27 mouse cellular contexts compared by ENCODE assay signal in genomic region chr7:118650891-118651290, GRCm38 (mm10). TPM values are rescaled to one million over a fixed set of nuclear protein-coding genes. Genes with fewer than 3 reads are reported as not detected.
DNase-seq lines count a peak whose midpoint lies in the region; ATAC-seq lines count a peak whose summit lies in the region.
"Had no signal": no experiment of that assay in that cellular context is flagged by ENCODE, and none has a peak within 500 bp of the region (broad histone marks: within the 10 kb centered on the region; RNA-seq: fewer than 3 reads in every experiment).

No protein-coding gene starts in this region.

- intact Hi-C loops in left cerebral cortex, postnatal 36 days (cut with DNase I) = no loop called here
- intact Hi-C loops in heart, postnatal 14 days (cut with DNase I) = no loop called here

- ATAC-seq in inflammation-experienced regulatory T-cells, adult 6 months = no peak
- ATAC-seq: CD4-positive, CD25-positive, alpha-beta regulatory T cell, adult 4 months; forebrain, postnatal 0 days had no signal

- DNase-seq in layer of hippocampus, adult 11-12 months (ENCODE audit: low spot score) = peak; percentile 5
- no peak for DNase-seq in layer of hippocampus, adult 9-10 months (ENCODE audit: low spot score)
- DNase-seq in right cerebral cortex, adult 2 months (ENCODE audit: low spot score in 2 of 2) = peak; percentile 30 to 53
- no peak for DNase-seq in right cerebral cortex, postnatal 10 days (ENCODE audit: low spot score in 2 of 2)
- peak; percentile 23 to 27 for DNase-seq in left cerebral cortex, postnatal 36 days (ENCODE audit: low spot score in 2 of 2)
- DNase-seq in heart, postnatal 14 days = no peak
- DNase-seq: adrenal gland, postnatal 25 days; cerebellum, adult 18-20 months; cerebellum, postnatal 14 days; forebrain, postnatal 0 days; gastrocnemius, adult 2 months; gastrocnemius, postnatal 36 days; heart, adult 2 months; heart, postnatal 10 days; kidney, adult 18-20 months; kidney, postnatal 25 days; lung, embryonic 14.5 days; lung, postnatal 14 days; midbrain, embryonic 14.5 days; thymus, adult 18-20 months; thymus, postnatal 36 days had no signal

RNA-seq across cellular contexts. Expression of gene Tmc5, which starts 53.8 kb away (rescaled TPM):
- total RNA-seq in left cerebral cortex, postnatal 36 days (2021) = under 1 TPM; 0.15 to 0.50 TPM
- total RNA-seq in heart, postnatal 14 days (2021) = under 1 TPM; 0.80 to 0.81 TPM
- polyA plus RNA-seq in inflammation-experienced regulatory T-cells, adult 6 months (2017; shearing (Covaris generic)) = not detected
- total RNA-seq: gastrocnemius, adult 2 months; monocyte, adult 5-6 weeks had no signal
- polyA plus RNA-seq: CD4-positive, CD25-positive, alpha-beta regulatory T cell, adult 4 months; embryonic facial prominence, embryonic 10.5 days; limb, embryonic 10.5 days; liver, embryonic 14.5 days had no signal

RNA-seq across cellular contexts. Expression of gene Gde1, which starts 54.7 kb away (rescaled TPM):
- total RNA-seq in left cerebral cortex, postnatal 36 days (2021) = 100 to 1,000 TPM; 258 to 307 TPM
- 10 to 100 TPM; 25.9 to 28.2 TPM for total RNA-seq in heart, postnatal 14 days (2021)
- 10 to 100 TPM; 12.8 to 16.8 (median 14.4) TPM for polyA plus RNA-seq in inflammation-experienced regulatory T-cells, adult 6 months (2017; shearing (Covaris generic))

Comparison
In these comparisons a context has a peak if more than half of its experiments do, and no peak if none do; other contexts are left out.
1. DNase-seq: peak in layer of hippocampus, adult 11-12 months (single experiment), right cerebral cortex, adult 2 months (2 of 2) and left cerebral cortex, postnatal 36 days (2 of 2); none in layer of hippocampus, adult 9-10 months (single experiment), right cerebral cortex, postnatal 10 days (0 of 2) and heart, postnatal 14 days (0 of 2).
2. RNA of gene Gde1, which starts 54.7 kb away (total RNA-seq): 258 to 307 TPM in left cerebral cortex, postnatal 36 days; 25.9 to 28.2 TPM in heart, postnatal 14 days; every median in the first group is over 4 times any median in the second.